Mouse (Mus musculus) lung, postnatal 10 days (tissue): ENCODE measurements around the gene 4930524B15Rik.
"Not testable (repeated sequence)": the region's sequence is repeated elsewhere in the genome, so short reads cannot be mapped to it uniquely, and the experiment has no call there.

Experiments
- DNase-seq: peaks from one replicate; pipeline ENCODE4 v3.0.0; 2021

4930524B15Rik gene

DNA sequence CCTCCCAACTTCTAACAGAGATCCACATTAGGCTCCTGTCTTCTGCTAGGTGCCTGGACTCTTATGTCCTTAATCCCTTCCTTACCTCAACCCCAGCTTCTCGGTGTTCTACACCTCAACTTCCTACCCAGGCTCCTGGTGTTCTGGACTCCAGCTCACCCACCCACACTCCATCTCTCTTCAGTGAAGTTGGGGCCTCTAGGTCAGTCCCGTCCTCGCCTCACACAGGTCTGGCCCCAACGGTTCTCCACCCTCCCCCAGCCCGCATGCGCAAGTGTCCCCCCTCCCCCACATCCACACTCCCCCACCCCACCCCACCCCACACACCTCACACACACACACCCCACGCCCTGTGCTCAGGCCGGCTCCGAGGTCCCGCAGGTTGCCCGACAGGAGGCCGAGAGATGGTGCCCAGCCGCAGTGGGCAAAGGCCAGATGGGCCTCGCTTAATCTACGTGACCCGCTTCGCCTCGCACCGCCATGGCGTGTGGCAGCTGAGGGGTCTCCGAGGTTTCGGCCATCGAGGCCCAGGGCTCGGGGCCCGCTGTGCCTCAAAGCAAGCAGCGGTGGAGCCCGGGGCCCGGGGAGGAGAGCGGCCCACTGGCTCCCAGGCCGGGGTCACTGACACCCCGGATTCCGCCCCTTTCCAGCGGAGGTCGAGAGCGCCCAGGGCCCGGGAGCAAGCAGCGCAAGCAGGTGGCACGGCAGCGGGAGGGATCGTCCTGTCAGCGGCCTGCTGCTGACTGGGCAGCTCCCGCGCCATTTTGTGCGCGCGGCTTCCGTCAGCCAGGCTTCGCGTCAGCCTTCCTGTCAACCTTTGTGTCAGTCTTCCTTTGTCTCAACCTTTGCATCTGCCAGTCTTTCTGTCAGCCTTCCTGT lies at the start of gene 4930524B15Rik:
TSS of gene 4930524B15Rik (plus strand) at position 337 of the 879 bp plus-strand sequence.
- peak; percentile 9 for DNase-seq

DNA sequence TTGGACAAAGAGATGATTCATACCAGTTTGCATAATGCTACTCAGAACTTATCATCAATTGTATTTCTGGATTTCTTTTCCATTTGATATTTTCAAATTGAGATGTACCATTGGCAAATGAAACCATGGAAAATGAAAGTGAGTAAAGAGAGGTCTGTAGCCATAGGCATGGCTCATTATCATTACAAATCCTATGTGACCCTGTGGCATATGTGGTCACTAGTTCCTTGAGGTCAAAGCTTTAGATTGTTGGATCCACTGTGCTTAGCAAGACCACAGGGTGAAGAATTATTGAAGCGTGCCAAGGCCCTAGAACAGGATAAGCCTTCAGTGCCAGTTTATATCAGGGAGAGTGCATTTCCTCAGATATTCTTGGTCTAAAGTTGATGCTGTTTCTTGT lies 47.6 kb upstream of the 4930524B15Rik start:
- no peak for DNase-seq

- no peak for DNase-seq
Measured at GRCm38 (mm10) chr11:31930051-31930450, 35.3 kb upstream of the 4930524B15Rik start.

DNA sequence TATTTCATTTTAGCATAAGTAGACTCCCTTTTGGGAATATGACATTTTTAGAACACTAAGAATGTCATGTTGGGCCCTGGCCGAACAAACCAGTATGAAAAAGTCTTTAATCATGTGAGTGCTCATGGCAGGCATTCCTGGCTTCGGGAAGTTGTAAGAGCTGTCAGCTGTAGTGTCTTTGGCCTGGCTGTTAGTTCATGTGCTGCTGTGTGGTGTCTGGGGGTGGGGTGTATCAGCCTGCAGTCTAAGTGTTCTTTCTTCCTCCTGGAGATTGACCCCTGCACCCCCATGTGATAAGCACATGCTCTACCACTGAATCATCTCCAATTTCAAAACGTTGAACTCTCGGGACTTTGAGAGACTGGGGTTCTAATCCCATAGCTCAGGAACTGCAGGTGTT lies 29.7 kb upstream of the 4930524B15Rik start:
- DNase-seq: no peak

DNA sequence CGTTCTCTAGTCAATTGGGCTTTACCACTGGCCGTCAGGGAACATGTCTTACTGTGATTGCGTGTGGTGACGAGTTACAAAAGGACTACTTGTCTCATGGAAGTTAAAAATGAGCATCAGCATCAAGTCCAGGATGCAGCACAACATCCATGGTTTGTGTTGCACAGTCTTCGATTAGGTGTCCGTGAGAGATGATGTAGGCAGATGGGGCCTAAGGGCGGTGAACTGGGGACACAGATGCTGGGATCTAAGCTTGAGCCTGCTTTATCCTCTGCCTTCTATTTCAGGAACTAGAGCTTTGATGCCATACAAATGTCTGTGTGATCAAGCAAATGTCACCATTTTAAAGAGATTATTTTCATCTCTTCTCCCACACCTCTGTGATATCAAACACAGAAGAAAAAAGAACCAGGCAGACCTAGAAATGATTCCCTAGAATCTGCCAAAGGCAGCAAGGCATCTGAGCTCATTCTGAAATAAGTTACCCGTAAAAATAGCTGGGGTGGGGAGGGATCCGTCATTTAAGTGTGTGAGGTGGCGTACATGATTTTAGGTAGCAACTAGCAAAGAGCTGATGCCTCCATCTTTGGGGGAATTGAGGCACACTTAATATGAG lies 28.4 kb upstream of the 4930524B15Rik start:
- no peak for DNase-seq

DNA sequence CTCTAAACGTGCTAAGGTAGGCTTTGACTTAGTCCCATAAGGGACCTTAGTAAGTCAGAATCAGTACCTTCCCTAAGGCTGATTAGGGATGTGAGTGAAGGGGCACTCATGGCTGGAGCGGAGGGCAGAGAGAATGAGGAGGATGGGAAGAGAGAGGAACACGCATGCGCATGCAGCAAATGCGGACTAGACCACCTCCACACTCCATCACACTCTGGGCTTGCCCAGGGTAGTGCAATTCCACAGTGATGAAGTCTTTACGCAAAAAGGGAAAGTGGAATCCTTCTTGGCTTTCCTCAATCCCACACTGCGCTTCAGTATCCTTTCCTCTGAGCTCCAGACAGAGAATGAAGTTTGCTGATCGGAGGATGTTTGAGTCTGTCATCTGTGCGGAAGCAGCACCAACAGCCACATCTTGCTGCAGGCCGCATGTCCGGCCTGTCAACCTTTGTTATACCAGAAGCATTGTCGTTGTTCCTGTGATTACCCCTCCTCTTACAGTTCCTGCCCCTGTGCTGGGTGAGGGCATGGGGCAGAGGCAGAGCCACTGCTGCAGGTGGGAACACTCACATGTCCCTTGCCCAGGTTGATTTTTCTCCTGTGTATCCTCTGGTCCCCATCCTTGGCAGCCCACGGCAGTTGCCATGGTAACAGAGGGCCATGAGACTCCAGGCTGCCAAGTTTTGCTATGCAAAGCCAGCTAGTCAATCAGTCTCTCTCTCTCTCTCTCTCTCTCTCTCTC lies 24.3 kb upstream of the 4930524B15Rik start:
- no peak for DNase-seq

GRCm38 (mm10) chr11:31941640-31942638 lies 23.5 kb upstream of the 4930524B15Rik start:
- DNase-seq: peak; percentile 32

DNA sequence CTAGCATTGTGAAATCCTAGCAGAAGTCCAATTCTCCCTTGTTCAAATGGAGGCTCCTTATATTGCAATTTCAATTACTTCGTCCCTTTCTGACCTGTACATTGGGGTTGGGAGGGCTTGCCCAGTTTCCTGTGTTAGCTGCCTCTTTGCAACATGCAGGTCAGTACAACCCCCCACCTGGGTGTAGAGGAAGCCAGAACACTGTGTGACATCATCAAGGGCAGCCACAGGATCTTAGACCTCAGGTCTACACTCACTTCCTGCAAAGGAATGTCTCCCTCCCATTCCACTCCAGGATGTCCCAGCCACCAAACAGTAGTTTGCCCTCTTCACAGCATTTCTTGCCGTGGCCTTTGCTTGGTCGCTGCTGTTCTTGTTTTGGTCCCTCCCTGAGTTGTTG lies 19.9 kb upstream of the 4930524B15Rik start:
- DNase-seq: no peak

GRCm38 (mm10) chr11:31948462-31949330 lies 16.7 kb upstream of the 4930524B15Rik start:
- no peak for DNase-seq

DNA sequence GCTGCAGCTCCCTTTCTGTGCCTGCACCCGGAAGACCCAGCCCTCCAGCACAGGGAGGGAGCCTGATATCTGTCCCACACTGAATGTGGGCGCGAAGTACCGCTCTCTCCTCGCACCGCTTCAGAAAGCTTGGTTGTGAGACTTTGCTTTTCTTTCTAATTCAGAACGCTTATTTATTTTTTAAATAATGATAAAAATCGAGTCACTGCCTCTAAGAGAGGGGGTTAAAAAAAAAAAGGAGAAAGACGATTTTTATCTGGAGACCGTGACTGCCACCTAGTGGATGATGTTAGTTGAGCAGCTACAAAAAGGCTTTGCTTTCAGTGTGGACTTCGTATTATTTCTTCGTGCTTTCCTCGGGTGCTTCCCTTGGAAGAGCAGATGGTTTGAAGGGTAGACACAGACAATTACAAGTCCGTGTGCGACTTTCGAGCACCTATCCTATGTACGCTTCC lies 16.0 kb upstream of the 4930524B15Rik start:
- peak; percentile 84 for DNase-seq

DNA sequence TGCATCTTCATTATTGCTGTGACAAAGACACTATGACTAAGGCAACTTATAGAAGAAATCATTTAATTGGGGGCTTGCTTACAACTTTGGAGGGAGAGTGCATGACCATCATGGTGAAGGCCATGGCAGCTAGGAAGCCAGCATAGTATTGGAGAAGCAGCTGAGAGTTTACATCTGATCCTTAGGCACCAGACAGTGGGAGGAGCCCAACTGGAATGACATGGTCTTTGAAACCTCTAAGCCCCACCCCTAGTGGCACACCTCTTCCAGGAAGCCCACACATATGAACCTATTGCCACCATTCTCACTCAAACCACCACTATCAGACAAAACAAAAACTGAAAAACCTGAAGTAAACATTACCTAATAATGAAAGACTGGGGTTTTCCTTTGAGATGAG lies 5.3 kb upstream of the 4930524B15Rik start:
- no peak for DNase-seq

DNA sequence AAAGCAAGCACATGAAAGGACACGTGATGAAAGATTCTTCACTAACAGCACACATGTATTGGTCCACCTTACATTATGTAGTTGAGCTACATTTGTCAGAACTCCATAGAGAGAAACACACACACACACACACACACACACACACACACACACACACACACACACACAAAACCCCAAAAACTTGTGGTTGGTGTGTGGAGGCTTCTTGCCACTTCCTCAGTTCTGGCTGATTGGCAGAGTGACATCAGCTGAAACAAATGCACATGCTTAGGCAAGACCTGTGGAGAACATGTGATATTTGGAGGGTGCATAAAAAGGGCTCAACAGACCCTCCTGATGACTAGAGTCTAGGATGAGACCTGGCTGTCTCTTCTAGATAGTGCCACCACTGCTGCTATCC lies 1.4 kb upstream of the 4930524B15Rik start:
- DNase-seq: no peak

DNA sequence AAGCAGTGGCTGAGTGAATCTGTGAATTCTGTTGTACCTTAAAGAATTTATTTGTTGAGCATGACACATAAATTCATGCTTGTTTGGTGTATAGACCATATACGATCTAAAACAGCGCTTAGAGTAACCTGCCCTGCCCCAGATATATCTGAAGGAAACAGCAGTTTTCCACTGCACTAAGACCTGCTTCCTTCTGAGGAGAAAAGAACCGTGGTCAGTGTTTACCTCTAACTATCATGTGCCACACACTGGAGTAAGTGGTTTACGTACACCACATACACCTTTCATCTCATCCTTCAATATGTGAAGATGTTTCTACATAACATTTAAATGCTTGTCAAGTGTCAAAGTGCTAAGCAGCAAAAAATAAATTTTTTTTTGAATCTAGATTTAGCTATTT lies 8.7 kb downstream of the 4930524B15Rik start:
- no peak for DNase-seq

DNA sequence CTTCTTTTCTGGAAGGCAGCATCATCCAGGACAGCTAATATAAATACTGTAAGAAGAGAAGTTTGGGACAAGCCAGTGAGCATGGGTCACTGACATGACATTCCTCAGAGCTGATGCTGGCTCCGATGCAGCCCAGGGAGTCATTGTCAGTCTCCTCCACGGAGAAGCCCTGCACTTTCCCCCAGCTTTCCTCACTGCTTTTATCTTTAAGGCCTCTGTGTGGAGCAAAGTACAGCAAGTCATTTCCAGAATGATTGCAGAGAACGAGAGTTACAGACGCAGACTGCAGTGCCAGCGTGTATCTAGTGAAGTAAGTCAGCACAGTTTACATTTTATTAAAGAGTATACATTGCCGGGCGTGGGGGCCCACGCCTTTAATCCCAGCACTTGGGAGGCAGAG lies 9.4 kb downstream of the 4930524B15Rik start:
- peak; percentile 23 for DNase-seq

DNA sequence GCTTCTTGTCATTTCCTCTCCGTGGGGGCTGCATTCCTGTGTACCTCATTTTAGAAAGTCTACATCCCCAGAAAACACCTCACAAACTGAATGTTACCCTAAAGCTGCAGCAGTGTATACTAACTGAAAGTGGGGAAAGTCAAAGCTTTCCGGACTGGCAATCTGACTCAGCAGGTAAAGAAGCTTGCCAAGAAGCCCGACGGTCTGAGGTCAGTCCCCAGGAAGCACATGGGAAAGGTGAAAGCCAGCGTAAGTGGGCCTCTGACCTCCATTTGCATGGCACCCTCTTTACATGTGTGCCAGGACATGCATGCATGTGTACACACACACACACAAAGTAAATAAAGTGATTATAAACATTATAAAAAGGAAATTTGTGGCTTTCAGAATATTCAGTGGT lies 10.3 kb downstream of the 4930524B15Rik start:
- no peak for DNase-seq

GRCm38 (mm10) chr11:31976137-31976536 lies 10.7 kb downstream of the 4930524B15Rik start:
- DNase-seq: no peak

- not testable (repeated sequence) for DNase-seq
Measured at GRCm38 (mm10) chr11:31980089-31980488, 14.7 kb downstream of the 4930524B15Rik start.

- no peak for DNase-seq
Measured at GRCm38 (mm10) chr11:31981830-31982229, 16.4 kb downstream of the 4930524B15Rik start.

- not testable (repeated sequence) for DNase-seq
Measured at GRCm38 (mm10) chr11:31982247-31982943, 17.0 kb downstream of the 4930524B15Rik start.

- DNase-seq: no peak
Measured at GRCm38 (mm10) chr11:31983249-31983648, 17.9 kb downstream of the 4930524B15Rik start.
